Mouse (Mus musculus) embryonic facial prominence, embryonic 14.5 days (tissue): ENCODE data around the gene Pbld2. TPM values are rescaled to one million over a fixed set of nuclear protein-coding genes. Genes with fewer than 3 reads are reported as not detected.

ENCODE experiments used
- ATAC-seq: fragments of 200-750 bp; cut with Nextera tagmentation; 2 replicates; pipeline ENCODE4 v1.8.0; 2017; ENCODE audit warnings: low read depth, moderate number of reproducible peaks, moderate TSS enrichment
- DNase-seq: peaks from one replicate; pipeline ENCODE4 v3.0.0-alpha.2; 2015; ENCODE audit warnings: low spot score
- H3K27ac ChIP-seq: fragments of 300-500 bp; sonication (generic); replicated peaks from 2 replicates; pipeline ENCODE4 v1.5.1; 2014; ENCODE audit warnings: low read depth, mild to moderate bottlenecking, low read length, moderate library complexity
- H3K27me3 ChIP-seq: fragments of 300-500 bp; sonication (generic); replicated peaks from 2 replicates; pipeline ENCODE4 v1.6.1; 2014; ENCODE audit warnings: low read length; ENCODE audit not compliant: control insufficient read depth, insufficient read depth
- H3K36me3 ChIP-seq: fragments of 300-500 bp; sonication (generic); 2 replicates; pipeline ENCODE4 v1.6.1; 2014; ENCODE audit warnings: low read length, mixed read lengths; ENCODE audit not compliant: control insufficient read depth, insufficient read depth
- H3K4me1 ChIP-seq: fragments of 300-500 bp; sonication (generic); 2 replicates; pipeline ENCODE4 v1.6.1; 2014; ENCODE audit warnings: antibody characterized with exemption, low read length; ENCODE audit not compliant: control insufficient read depth, insufficient read depth
- H3K4me2 ChIP-seq: fragments of 300-500 bp; sonication (generic); 2 replicates; pipeline ENCODE4 v1.6.1; 2014; ENCODE audit warnings: low read depth, mild to moderate bottlenecking, low read length, moderate library complexity, mixed read lengths
- H3K4me3 ChIP-seq: fragments of 300-500 bp; sonication (generic); 2 replicates; pipeline ENCODE4 v1.5.1; 2014; ENCODE audit warnings: low read depth, mild to moderate bottlenecking, low read length
- H3K9ac ChIP-seq: fragments of 300-500 bp; sonication (generic); 2 replicates; pipeline ENCODE4 v1.6.1; 2014; ENCODE audit warnings: low read depth, mild to moderate bottlenecking, low read length, moderate library complexity, mixed read lengths
- H3K9me3 ChIP-seq: fragments of 300-500 bp; sonication (generic); 2 replicates; pipeline ENCODE4 v1.6.1; 2016; ENCODE audit warnings: low read length; ENCODE audit not compliant: control insufficient read depth
- WGBS: fragments of 180-500 bp; shearing (Covaris S2); extraction: QIAGEN DNeasy Blood & Tissue Kit; methylation state at CpG from one replicate; pipeline ENCODE4 v1.1.7; 2014; 5-methylcytosine and 5-hydroxymethylcytosine counted together
- polyA plus RNA-seq: library from polyadenylated mRNA; unstranded; fragments of >200 nt; fragmentation: Nextera tagmentation; extraction: Ambion mirVana; gene quantifications from 2 replicates; pipeline ENCODE4 v1.2.1, GENCODE M21; 2014

Pbld2 gene
- polyA plus RNA-seq, 1 experiment from 2014 or later, result 1.1 TPM

- WGBS, result 78% methylated on average over 9 of the region's 9 CpGs
- H3K9me3 ChIP-seq, result no peaks in the 10 kb centered on the region
- DNase-seq (no peak), ATAC-seq (no peak)
- peaks cover 96% of the 10 kb centered on the region for H3K36me3 ChIP-seq
- H3K9ac ChIP-seq, result no peak overlapping the region
- H3K4me1 ChIP-seq, result no peaks in the 10 kb centered on the region
- H3K27me3 ChIP-seq, result no peaks in the 10 kb centered on the region
- no peak overlapping the region for H3K4me2 ChIP-seq
- no peak overlapping the region for H3K4me3 ChIP-seq
- no peak overlapping the region for H3K27ac ChIP-seq
These were observed 23.5 kb upstream of the Pbld2 start for GRCm38 (mm10) chr10:63000584-63000983.

- 64% methylated on average over 9 of the region's 9 CpGs for WGBS
- H3K27ac ChIP-seq, result no peak overlapping the region
- H3K4me2 ChIP-seq, result no peak overlapping the region
- no peaks in the 10 kb centered on the region for H3K27me3 ChIP-seq
- H3K36me3 ChIP-seq, result peaks cover 96% of the 10 kb centered on the region
- no peak overlapping the region for H3K9ac ChIP-seq
- no peak overlapping the region for H3K4me3 ChIP-seq
- peak; percentile 24 for DNase-seq
- no peaks in the 10 kb centered on the region for H3K4me1 ChIP-seq
- peak; percentile 64; the same call in 1 of the 2 replicates for ATAC-seq
- H3K9me3 ChIP-seq, result no peaks in the 10 kb centered on the region
These were observed 20.9 kb upstream of the Pbld2 start for GRCm38 (mm10) chr10:63003252-63003651.

GRCm38 (mm10) chr10:63004556-63004955 lies 19.6 kb upstream of the Pbld2 start:
- Histone ChIP-seq H3K4me2 (no peak overlapping the region), H3K9me3 (no peaks in the 10 kb centered on the region), H3K27ac (no peak overlapping the region), H3K27me3 (no peaks in the 10 kb centered on the region), H3K9ac (no peak overlapping the region), H3K4me3 (no peak overlapping the region), H3K36me3 (peaks cover 94% of the 10 kb centered on the region), H3K4me1 (no peaks in the 10 kb centered on the region)
- ATAC-seq (no peak), DNase-seq (no peak)
- WGBS, result 87% methylated on average over 9 of the region's 9 CpGs

GRCm38 (mm10) chr10:63008193-63008592 lies 15.9 kb upstream of the Pbld2 start:
- no peaks in the 10 kb centered on the region for H3K27me3 ChIP-seq
- WGBS, result 67% methylated on average over 3 of the region's 3 CpGs
- peaks cover 93% of the 10 kb centered on the region for H3K36me3 ChIP-seq
- H3K4me3 ChIP-seq, result no peak overlapping the region
- no peak overlapping the region for H3K9ac ChIP-seq
- H3K9me3 ChIP-seq, result no peaks in the 10 kb centered on the region
- no peak overlapping the region for H3K4me2 ChIP-seq
- DNase-seq (no peak), ATAC-seq (no peak)
- H3K4me1 ChIP-seq, result no peaks in the 10 kb centered on the region
- H3K27ac ChIP-seq, result no peak overlapping the region

GRCm38 (mm10) chr10:63010268-63010667 lies 13.8 kb upstream of the Pbld2 start:
- 83% methylated on average over 4 of the region's 4 CpGs for WGBS
- peaks cover 93% of the 10 kb centered on the region for H3K36me3 ChIP-seq

GRCm38 (mm10) chr10:63011556-63011955 lies 12.6 kb upstream of the Pbld2 start:
- H3K27me3 ChIP-seq, result no peaks in the 10 kb centered on the region
- peaks cover 95% of the 10 kb centered on the region for H3K36me3 ChIP-seq
- no peak overlapping the region for H3K4me3 ChIP-seq
- 85% methylated on average over 6 of the region's 6 CpGs for WGBS
- no peak overlapping the region for H3K9ac ChIP-seq
- H3K9me3 ChIP-seq, result no peaks in the 10 kb centered on the region
- no peak overlapping the region for H3K4me2 ChIP-seq
- H3K4me1 ChIP-seq, result no peaks in the 10 kb centered on the region
- DNase-seq, result no peak
- H3K27ac ChIP-seq, result no peak overlapping the region
- no peak for ATAC-seq

More at GRCm38 (mm10) chr10:63010268-63010667, 13.8 kb upstream of the Pbld2 start:
- H3K9me3 ChIP-seq, result no peaks in the 10 kb centered on the region
- H3K4me1 ChIP-seq, result no peaks in the 10 kb centered on the region
- no peaks in the 10 kb centered on the region for H3K27me3 ChIP-seq
- ATAC-seq (peak; percentile 32; the same call in 1 of the 2 replicates), DNase-seq (no peak)
- H3K4me2 ChIP-seq, result no peak overlapping the region
- no peak overlapping the region for H3K9ac ChIP-seq
- no peak overlapping the region for H3K4me3 ChIP-seq
- no peak overlapping the region for H3K27ac ChIP-seq

GRCm38 (mm10) chr10:63013476-63013875 lies 10.6 kb upstream of the Pbld2 start:
- Histone ChIP-seq H3K36me3 (peaks cover 91% of the 10 kb centered on the region), H3K9ac (no peak overlapping the region), H3K27ac (no peak overlapping the region), H3K9me3 (no peaks in the 10 kb centered on the region), H3K4me3 (no peak overlapping the region), H3K27me3 (no peaks in the 10 kb centered on the region), H3K4me2 (no peak overlapping the region), H3K4me1 (no peaks in the 10 kb centered on the region)
- ATAC-seq (no peak), DNase-seq (no peak)
- 83% methylated on average over 3 of the region's 3 CpGs for WGBS

GRCm38 (mm10) chr10:63014168-63014567 lies 9.9 kb upstream of the Pbld2 start:
- Histone ChIP-seq H3K36me3 (peaks cover 86% of the 10 kb centered on the region), H3K4me1 (no peaks in the 10 kb centered on the region), H3K4me3 (no peak overlapping the region), H3K9ac (no peak overlapping the region), H3K27me3 (no peaks in the 10 kb centered on the region), H3K27ac (no peak overlapping the region), H3K9me3 (no peaks in the 10 kb centered on the region), H3K4me2 (no peak overlapping the region)
- no peak for ATAC-seq
- DNase-seq, result no peak
- WGBS, result 92% methylated on average over 9 of the region's 9 CpGs

- H3K4me1 ChIP-seq, result peaks cover 9% of the 10 kb centered on the region; the same call in 1 of the 2 replicates
- peaks cover 37% of the 10 kb centered on the region for H3K36me3 ChIP-seq
- no peak overlapping the region for H3K9ac ChIP-seq
- no peaks in the 10 kb centered on the region for H3K27me3 ChIP-seq
- WGBS, result 86% methylated on average over 6 of the region's 6 CpGs
- no peak for DNase-seq
- no peak overlapping the region for H3K27ac ChIP-seq
- no peaks in the 10 kb centered on the region for H3K9me3 ChIP-seq
- ATAC-seq, result no peak
- no peak overlapping the region for H3K4me3 ChIP-seq
- H3K4me2 ChIP-seq, result no peak overlapping the region
These were observed 4.8 kb upstream of the Pbld2 start for GRCm38 (mm10) chr10:63019304-63019703.
